In genomic region chr9:40751749-40752148, GRCm38 (mm10) we compare ENCODE assay signal across 15 mouse cellular contexts. TPM values are rescaled to one million over a fixed set of nuclear protein-coding genes. Genes with fewer than 3 reads are reported as not detected.
DNase-seq lines count a peak whose midpoint lies in the region; ATAC-seq and TF ChIP-seq lines count a peak whose summit lies in the region.
"Had no signal": no experiment of that assay in that cellular context is flagged by ENCODE, and none has a peak within 500 bp of the region (broad histone marks: within the 10 kb centered on the region; RNA-seq: fewer than 3 reads in every experiment).

No protein-coding gene starts in this region.

- TF ChIP-seq EP300 in ES-Bruce4 (IDR thresholded peaks at IDR 0.05; ENCODE audit: insufficient read depth, low read depth, low read length), result no peak

- peak; percentile 64 for TF ChIP-seq CTCF in ES-Bruce4 (IDR thresholded peaks at IDR 0.05; ENCODE audit: low read depth, low read length)

- TF ChIP-seq POLR2A in ES-Bruce4 (IDR thresholded peaks at IDR 0.05; ENCODE audit: insufficient read depth, low read length), result no peak

- H3K36me3 ChIP-seq in hindbrain, embryonic 10.5 days, result no peaks in the 10 kb centered on the region
- H3K36me3 ChIP-seq in hindbrain, embryonic 12.5 days, result no peaks in the 10 kb centered on the region
- H3K36me3 ChIP-seq in ES-Bruce4 (ENCODE audit: control insufficient read depth, insufficient read depth, low read length, poor library complexity, severe bottlenecking), result no peaks in the 10 kb centered on the region
- H3K36me3 ChIP-seq: embryonic facial prominence, embryonic 12.5 days; heart, embryonic 13.5 days; hindbrain, embryonic 15.5 days had no signal

- H3K4me2 ChIP-seq in hindbrain, embryonic 12.5 days (replicated peaks), result no peak overlapping the region
- H3K4me2 ChIP-seq: embryonic facial prominence, embryonic 12.5 days; heart, embryonic 13.5 days; hindbrain, embryonic 15.5 days had no signal

- H3K4me1 ChIP-seq in hindbrain, embryonic 10.5 days (replicated peaks), result peaks cover 25% of the 10 kb centered on the region
- peaks cover 11% of the 10 kb centered on the region for H3K4me1 ChIP-seq in hindbrain, embryonic 12.5 days
- H3K4me1 ChIP-seq in ES-Bruce4 (ENCODE audit: control insufficient read depth, insufficient read depth, low read length), result no peaks in the 10 kb centered on the region

- ATAC-seq in hindbrain, embryonic 12.5 days (ENCODE audit: low FRiP score), result no peak
- ATAC-seq: CD4-positive, CD25-positive, alpha-beta regulatory T cell, adult 4 months had no signal

- no peak overlapping the region for H3K9ac ChIP-seq in hindbrain, embryonic 12.5 days
- H3K9ac ChIP-seq in ES-Bruce4 (ENCODE audit: low read depth, poor library complexity, severe bottlenecking), result no peak overlapping the region
- H3K9ac ChIP-seq: embryonic facial prominence, embryonic 12.5 days; heart, embryonic 13.5 days; hindbrain, embryonic 15.5 days had no signal

- no peak overlapping the region for H3K4me3 ChIP-seq in hindbrain, embryonic 10.5 days
- no peak overlapping the region for H3K4me3 ChIP-seq in hindbrain, embryonic 12.5 days
- no peak overlapping the region for H3K4me3 ChIP-seq in ES-Bruce4 (ENCODE audit: low read depth, low read length)
- H3K4me3 ChIP-seq: embryonic facial prominence, embryonic 12.5 days; heart, embryonic 13.5 days; hindbrain, embryonic 15.5 days had no signal

- peak; percentile 29 for DNase-seq in hindbrain, embryonic 10.5 days (ENCODE audit: low spot score)
- DNase-seq in left cerebral cortex, postnatal 4 days, result peak; percentile 30
- DNase-seq in left cerebral cortex, adult 8-10 months (ENCODE audit: low spot score in 2 of 2), result no peak
- peak; percentile 38 for DNase-seq in embryo, embryonic 10.5 days (ENCODE audit: low spot score)
- no peak for DNase-seq in T-cell, adult 2 months (ENCODE audit: low spot score)
- DNase-seq: adrenal gland, postnatal 25 days; cerebellum, adult 11-12 months; gastrocnemius, postnatal 10 days; right cerebral cortex, postnatal 14 days had no signal

- no peaks in the 10 kb centered on the region for H3K27me3 ChIP-seq in hindbrain, embryonic 10.5 days (ENCODE audit: insufficient read depth, poor library complexity, severe bottlenecking)
- H3K27me3 ChIP-seq in hindbrain, embryonic 12.5 days, result no peaks in the 10 kb centered on the region
- H3K27me3 ChIP-seq in ES-Bruce4 (ENCODE audit: control insufficient read depth, insufficient read depth, low read length, poor library complexity, severe bottlenecking), result no peaks in the 10 kb centered on the region
- H3K27me3 ChIP-seq: embryonic facial prominence, embryonic 12.5 days; heart, embryonic 13.5 days; hindbrain, embryonic 15.5 days had no signal

- no peaks in the 10 kb centered on the region for H3K9me3 ChIP-seq in hindbrain, embryonic 10.5 days
- H3K9me3 ChIP-seq in hindbrain, embryonic 12.5 days (replicated peaks), result no peaks in the 10 kb centered on the region
- H3K9me3 ChIP-seq in ES-Bruce4 (replicated peaks; ENCODE audit: control insufficient read depth, insufficient read depth, low read length, poor library complexity, severe bottlenecking), result no peaks in the 10 kb centered on the region
- H3K9me3 ChIP-seq: embryonic facial prominence, embryonic 12.5 days; heart, embryonic 13.5 days; hindbrain, embryonic 15.5 days had no signal

- H3K27ac ChIP-seq in hindbrain, embryonic 10.5 days, result no peak overlapping the region
- H3K27ac ChIP-seq in hindbrain, embryonic 12.5 days, result no peak overlapping the region
- no peak overlapping the region for H3K27ac ChIP-seq in ES-Bruce4 (ENCODE audit: insufficient read depth, low read length)
- H3K27ac ChIP-seq: embryonic facial prominence, embryonic 12.5 days; heart, embryonic 13.5 days; hindbrain, embryonic 15.5 days had no signal

- 44% methylated on average over 3 of the region's 3 CpGs for WGBS in hindbrain, embryonic 10.5 days
- WGBS in hindbrain, embryonic 12.5 days, result 42% methylated on average over 3 of the region's 3 CpGs

- intact Hi-C loops in left cerebral cortex, postnatal 4 days (cut with DNase I), result loop anchor here (5.0 to 10.0 kb wide), 2 partner anchors 114 to 337 kb away; no protein-coding TSS in a partner anchor

RNA-seq across cellular contexts. Expression of gene Hspa8, which starts 49.0 kb away (rescaled TPM):
- polyA plus RNA-seq in hindbrain, embryonic 10.5 days (2016; fragmentation: Nextera tagmentation; extraction: Ambion mirVana), result 2,933 and 3,536 TPM in 2 replicates
- 2,594 and 2,617 TPM in 2 replicates for polyA plus RNA-seq in hindbrain, embryonic 12.5 days (2016; fragmentation: Nextera tagmentation; extraction: Ambion mirVana)
- total RNA-seq in left cerebral cortex, postnatal 4 days (2021), result 1,000 to 10,000 TPM; 2,038 to 2,082 TPM
- total RNA-seq in left cerebral cortex, adult 8-10 months (2022), result 1,000 to 10,000 TPM; 1,516 to 1,907 (median 1,709) TPM
- 3,442 and 3,618 TPM in 2 replicates for polyA plus RNA-seq in ES-Bruce4 (2011; ENCODE audit: insufficient read depth, insufficient read length, low read depth, missing spikeins)

Comparison
In these comparisons a context has a peak if more than half of its experiments do, and no peak if none do; other contexts are left out.
1. DNase-seq: peak in hindbrain, embryonic 10.5 days (single experiment), left cerebral cortex, postnatal 4 days (single experiment) and embryo, embryonic 10.5 days (single experiment); none in left cerebral cortex, adult 8-10 months (0 of 2) and T-cell, adult 2 months (single experiment).